21 mouse cellular contexts compared by ENCODE assay signal in the genomic region with DNA sequence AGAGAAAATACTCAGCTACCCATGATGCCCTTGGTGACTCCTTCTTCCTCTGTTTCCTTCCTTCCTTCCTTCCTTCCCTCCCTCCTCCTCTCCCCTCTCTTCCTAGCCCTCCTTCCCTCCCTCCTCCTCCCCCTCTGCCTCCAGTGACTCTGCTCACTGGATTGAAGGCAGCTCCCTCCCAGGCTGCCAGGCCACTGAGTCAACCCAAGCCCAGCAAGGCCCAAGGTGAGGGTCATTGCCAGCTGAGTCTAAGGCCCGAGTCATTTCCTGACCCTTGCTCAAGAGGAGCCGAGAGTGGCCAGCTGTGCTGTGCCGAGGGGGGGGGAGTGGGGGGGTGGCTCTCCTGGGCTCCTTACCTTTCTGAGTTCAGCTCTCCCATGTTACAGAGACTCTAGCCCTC. TPM values are rescaled to one million over a fixed set of nuclear protein-coding genes. Genes with fewer than 3 reads are reported as not detected.
A peak's percentile ranks its signal among the peaks of the same experiment; 100 is the strongest.
DNase-seq lines count a peak whose midpoint lies in the region; ATAC-seq lines count a peak whose summit lies in the region.
"Had no signal": no experiment of that assay in that cellular context is flagged by ENCODE, and none has a peak within 500 bp of the region (broad histone marks: within the 10 kb centered on the region; RNA-seq: fewer than 3 reads in every experiment).

No protein-coding gene starts in this region.

- H3K9me3 ChIP-seq in forebrain, embryonic 16.5 days (ENCODE audit: control insufficient read depth, low read length) = no peaks in the 10 kb centered on the region
- H3K9me3 ChIP-seq: embryonic facial prominence, embryonic 10.5 days; forebrain, embryonic 15.5 days; G1E; hindbrain, embryonic 13.5 days had no signal

- H3K4me3 ChIP-seq in forebrain, embryonic 16.5 days (replicated peaks; ENCODE audit: low read length) = no peak overlapping the region
- H3K4me3 ChIP-seq: embryonic facial prominence, embryonic 10.5 days; erythroblast, embryonic 14.5 days; forebrain, embryonic 15.5 days; hindbrain, embryonic 13.5 days had no signal

- no peak overlapping the region for H3K27ac ChIP-seq in forebrain, embryonic 16.5 days (ENCODE audit: low read length)
- H3K27ac ChIP-seq: embryonic facial prominence, embryonic 10.5 days; forebrain, embryonic 15.5 days; hindbrain, embryonic 13.5 days; hindbrain, postnatal 0 days had no signal

- H3K27me3 ChIP-seq in forebrain, embryonic 16.5 days (replicated peaks; ENCODE audit: control insufficient read depth, insufficient read depth, low read length) = peaks cover 19% of the 10 kb centered on the region

- no peak overlapping the region for H3K9ac ChIP-seq in forebrain, embryonic 16.5 days (replicated peaks; ENCODE audit: low read depth, low read length)
- H3K9ac ChIP-seq: forebrain, embryonic 15.5 days; hindbrain, embryonic 13.5 days had no signal

- WGBS in forebrain, embryonic 16.5 days = 76% methylated on average over 3 of the region's 3 CpGs

- ATAC-seq in forebrain, embryonic 16.5 days = no peak
- ATAC-seq: CD4-positive, CD25-positive, alpha-beta regulatory T cell, adult 4 months; forebrain, embryonic 15.5 days; hindbrain, postnatal 0 days had no signal

- H3K36me3 ChIP-seq in forebrain, embryonic 16.5 days (ENCODE audit: control insufficient read depth, insufficient read depth) = no peaks in the 10 kb centered on the region
- H3K36me3 ChIP-seq: embryonic facial prominence, embryonic 10.5 days; forebrain, embryonic 15.5 days; G1E; hindbrain, embryonic 13.5 days had no signal

- DNase-seq in adrenal gland, adult 2 months = peak; percentile 92
- no peak for DNase-seq in adrenal gland, adult 18-20 months (ENCODE audit: low spot score in 2 of 2)
- DNase-seq in NIH3T3 (ENCODE audit: low read depth) = peak; percentile 73
- peak; percentile 83 for DNase-seq in adrenal gland, postnatal 14 days
- DNase-seq in fibroblast of lung, adult 2 months (ENCODE audit: low read depth) = peak; percentile 53
- DNase-seq in right cerebral cortex, postnatal 10 days (ENCODE audit: low spot score in 2 of 2) = no peak
- no peak for DNase-seq in kidney, adult 11 months
- DNase-seq: B cell, adult 2 months; cerebellum, adult 18-20 months; cerebellum, postnatal 10 days; gastrocnemius, postnatal 14 days; heart, postnatal 14 days; kidney, adult 18-20 months had no signal

- H3K4me1 ChIP-seq in forebrain, embryonic 16.5 days (replicated peaks; ENCODE audit: control insufficient read depth, insufficient read depth, low read length) = peaks cover 14% of the 10 kb centered on the region

- H3K4me2 ChIP-seq in forebrain, embryonic 16.5 days (ENCODE audit: low read length) = no peak overlapping the region
- H3K4me2 ChIP-seq: forebrain, embryonic 15.5 days; hindbrain, embryonic 13.5 days had no signal

RNA-seq across cellular contexts. Expression of gene Mapk13, which starts 2.9 kb away (rescaled TPM):
- 100 to 1,000 TPM in 1 of 2 experiments, 10 to 100 TPM in 1; 97.4 to 350 TPM for total RNA-seq in adrenal gland, adult 2 months (2021)
- polyA plus RNA-seq in adrenal gland, adult 2 months (2012; rRNA removed) = 193 and 279 TPM in 2 replicates
- 100 to 1,000 TPM in 1 of 2 experiments, 10 to 100 TPM in 1; 63.5 to 395 TPM for total RNA-seq in adrenal gland, adult 18-20 months (2021)
- 48.0 and 62.9 TPM in 2 replicates for total RNA-seq in adrenal gland, postnatal 14 days (2021)
- polyA plus RNA-seq in forebrain, embryonic 16.5 days (2015; fragmentation: Nextera tagmentation; extraction: Ambion mirVana) = 0.47 and 1.1 TPM in 2 replicates
- polyA plus RNA-seq: CD4-positive, CD25-positive, alpha-beta regulatory T cell, adult 4 months; erythroblast, embryonic 14.5 days; G1E had no signal

RNA-seq across cellular contexts. Expression of gene Brpf3, which starts 34.7 kb away (rescaled TPM):
- total RNA-seq in adrenal gland, adult 2 months (2021) = 100 to 1,000 TPM in 1 of 2 experiments, 10 to 100 TPM in 1; 65.1 to 134 TPM
- polyA plus RNA-seq in adrenal gland, adult 2 months (2012; rRNA removed) = 60.3 and 70.1 TPM in 2 replicates
- 10 to 100 TPM; 51.7 to 91.8 TPM for total RNA-seq in adrenal gland, adult 18-20 months (2021)
- total RNA-seq in adrenal gland, postnatal 14 days (2021) = 62.6 and 64.5 TPM in 2 replicates
- polyA plus RNA-seq in forebrain, embryonic 16.5 days (2015; fragmentation: Nextera tagmentation; extraction: Ambion mirVana) = 7.1 and 8.5 TPM in 2 replicates

RNA-seq across cellular contexts. Expression of gene AC170998.1, which starts 40.3 kb away (rescaled TPM):
- 1 to 10 TPM in 1 of 2 experiments, not detected in 1; 1.7 TPM for total RNA-seq in adrenal gland, adult 2 months (2021)
- 0.31 and 0.40 TPM in 2 replicates for polyA plus RNA-seq in adrenal gland, adult 2 months (2012; rRNA removed)
- total RNA-seq in adrenal gland, adult 18-20 months (2021) = 1 to 10 TPM in 1 of 2 experiments, not detected in 1; 1.6 TPM
- total RNA-seq in adrenal gland, postnatal 14 days (2021) = 1.2 and 2.0 TPM in 2 replicates
- 0.43 and 3.5 TPM in 2 replicates for polyA plus RNA-seq in forebrain, embryonic 16.5 days (2015; fragmentation: Nextera tagmentation; extraction: Ambion mirVana)
- polyA plus RNA-seq: erythroblast, embryonic 14.5 days; G1E had no signal

Comparison
In these comparisons a context has a peak if more than half of its experiments do, and no peak if none do; other contexts are left out.
1. DNase-seq: peak in adrenal gland, adult 2 months (single experiment), NIH3T3 (single experiment), adrenal gland, postnatal 14 days (single experiment) and fibroblast of lung, adult 2 months (single experiment); none in adrenal gland, adult 18-20 months (0 of 2), right cerebral cortex, postnatal 10 days (0 of 2) and kidney, adult 11 months (single experiment).